Mouse (Mus musculus) kidney, adult 2 months (tissue): ENCODE measurements around the gene Plcd3. TPM values are rescaled to one million over a fixed set of nuclear protein-coding genes. Genes with fewer than 3 reads are reported as not detected.

Experiments used
- DNase-seq: peaks from one replicate; pipeline ENCODE4 v3.0.0; 2021
- H3K27ac ChIP-seq: fragments of 200-500 bp; 2 replicates; pipeline ENCODE4 v1.5.1; 2012; ENCODE audit warnings: low read depth, low read length, control low read depth, inconsistent platforms; ENCODE audit not compliant: insufficient read depth
- H3K27me3 ChIP-seq: fragments of 200-500 bp; replicated peaks from 2 replicates; pipeline ENCODE4 v1.6.1; 2012; ENCODE audit warnings: mild to moderate bottlenecking, moderate library complexity, low read length, inconsistent platforms; ENCODE audit not compliant: control insufficient read depth, insufficient read depth
- H3K36me3 ChIP-seq: fragments of 200-500 bp; 2 replicates; pipeline ENCODE4 v1.6.1; 2012; ENCODE audit warnings: mild to moderate bottlenecking, moderate library complexity, low read length, inconsistent platforms; ENCODE audit not compliant: control insufficient read depth, insufficient read depth
- H3K4me1 ChIP-seq: fragments of 200-500 bp; 2 replicates; pipeline ENCODE4 v1.6.1; 2011; ENCODE audit warnings: low read length; ENCODE audit not compliant: control insufficient read depth, insufficient read depth
- H3K4me3 ChIP-seq: fragments of 200-500 bp; 2 replicates; pipeline ENCODE4 v1.5.1; 2011; ENCODE audit warnings: mild to moderate bottlenecking, low read depth, low read length, control low read depth; ENCODE audit not compliant: insufficient read depth
- CTCF ChIP-seq: fragments of 200-500 bp; conservative IDR thresholded peaks from 2 replicates; pipeline ENCODE4 v1.5.1; 2011; ENCODE audit warnings: low read depth, mild to moderate bottlenecking, control low read depth, low read length, moderate library complexity, mixed read lengths; ENCODE audit not compliant: insufficient read depth, insufficient read length
- POLR2A ChIP-seq: fragments of 200-500 bp; IDR thresholded peaks from one replicate; pipeline ENCODE4 v1.6.1; 2011; ENCODE audit warnings: low read depth, low read length, control low read depth
- WGBS: fragments of 180-500 bp; shearing (Covaris S2); methylation state at CpG from one replicate; pipeline ENCODE4 v1.1.7; 2018; 5-methylcytosine and 5-hydroxymethylcytosine counted together
- polyA plus RNA-seq: library from polyadenylated mRNA; depleted of rRNA; stranded (reverse); fragments of >200 nt; gene quantifications from 2 replicates; pipeline ENCODE4 v1.2.3, GENCODE M21; 2012

Gene Plcd3
- polyA plus RNA-seq, 1 experiment = 14.9 TPM

DNA sequence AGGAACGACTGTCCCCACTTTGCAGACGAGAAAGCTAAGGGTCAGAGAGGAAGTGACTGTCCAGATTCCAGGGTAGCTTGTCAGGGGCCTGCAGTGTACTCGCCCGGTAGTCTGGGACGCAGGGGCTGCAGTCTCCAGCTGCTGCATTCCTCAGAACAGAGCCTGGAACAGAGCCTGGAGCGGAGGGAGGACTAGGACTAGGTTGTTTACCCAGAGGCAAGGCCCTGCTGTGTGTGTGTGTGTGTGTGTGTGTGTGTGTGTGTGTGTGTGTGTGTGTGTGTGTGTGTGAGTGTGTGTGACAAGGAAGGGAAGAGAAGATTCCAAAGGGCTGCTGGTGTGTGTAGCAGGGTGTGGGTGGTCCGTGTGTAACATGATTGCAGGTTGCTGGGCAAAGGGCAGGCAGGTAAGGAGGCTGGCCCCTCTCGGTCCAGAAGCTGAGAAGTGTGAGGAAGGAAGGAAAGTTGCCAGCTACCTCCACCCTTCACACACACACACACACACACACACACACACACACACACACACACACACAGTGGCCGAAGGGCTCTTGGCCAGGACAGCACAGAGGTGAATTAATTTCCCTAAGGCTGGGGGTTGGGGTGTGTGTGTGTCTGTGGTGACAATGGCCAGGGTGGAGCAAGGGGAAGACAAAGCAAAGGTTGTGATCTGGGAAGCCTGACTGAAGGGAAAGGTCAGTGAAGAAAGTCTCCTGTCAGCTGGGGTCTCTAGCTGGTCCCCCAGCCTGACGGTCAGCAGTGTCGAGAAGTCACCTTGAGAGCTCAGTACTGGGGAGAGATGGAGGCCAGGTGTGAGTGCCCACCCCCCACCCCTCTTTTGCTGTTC lies 39.9 kb upstream of the Plcd3 start:
- Histone ChIP-seq H3K36me3 (no peaks in the 10 kb centered on the region), H3K4me3 (no peak overlapping the region), H3K27ac (peak overlapping the region; percentile 94), H3K4me1 (peaks cover 24% of the 10 kb centered on the region), H3K27me3 (no peaks in the 10 kb centered on the region)
- DNase-seq = peak; percentile 86
- TF ChIP-seq POLR2A = no peak
- TF ChIP-seq CTCF = no peak
- 9% methylated on average over 10 of the region's 11 CpGs for WGBS

DNA sequence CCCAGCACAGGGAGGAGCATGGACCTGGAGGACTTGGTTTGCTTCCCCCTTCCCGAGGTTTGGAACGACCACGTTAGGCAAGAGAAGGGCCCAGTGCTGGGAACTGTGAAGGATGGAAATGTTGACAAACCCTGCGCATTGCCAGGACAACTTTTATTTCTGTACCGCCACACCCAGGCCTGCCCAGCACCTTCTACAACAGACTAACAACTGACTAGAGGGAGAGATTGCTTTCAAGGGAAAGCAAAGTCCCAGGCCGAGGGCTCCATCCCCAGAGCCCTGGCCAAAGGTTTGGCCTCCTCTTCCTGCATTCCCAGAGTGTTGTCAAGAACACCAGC lies 39.3 kb upstream of the Plcd3 start:
- H3K27me3 ChIP-seq = no peaks in the 10 kb centered on the region
- H3K4me3 ChIP-seq = no peak overlapping the region
- H3K36me3 ChIP-seq = no peaks in the 10 kb centered on the region
- DNase-seq = no peak
- no peak for TF ChIP-seq CTCF
- no peak for TF ChIP-seq POLR2A
- peaks cover 24% of the 10 kb centered on the region for H3K4me1 ChIP-seq
- H3K27ac ChIP-seq = peak overlapping the region; percentile 94
- 26% methylated on average over 6 of the region's 6 CpGs for WGBS

DNA sequence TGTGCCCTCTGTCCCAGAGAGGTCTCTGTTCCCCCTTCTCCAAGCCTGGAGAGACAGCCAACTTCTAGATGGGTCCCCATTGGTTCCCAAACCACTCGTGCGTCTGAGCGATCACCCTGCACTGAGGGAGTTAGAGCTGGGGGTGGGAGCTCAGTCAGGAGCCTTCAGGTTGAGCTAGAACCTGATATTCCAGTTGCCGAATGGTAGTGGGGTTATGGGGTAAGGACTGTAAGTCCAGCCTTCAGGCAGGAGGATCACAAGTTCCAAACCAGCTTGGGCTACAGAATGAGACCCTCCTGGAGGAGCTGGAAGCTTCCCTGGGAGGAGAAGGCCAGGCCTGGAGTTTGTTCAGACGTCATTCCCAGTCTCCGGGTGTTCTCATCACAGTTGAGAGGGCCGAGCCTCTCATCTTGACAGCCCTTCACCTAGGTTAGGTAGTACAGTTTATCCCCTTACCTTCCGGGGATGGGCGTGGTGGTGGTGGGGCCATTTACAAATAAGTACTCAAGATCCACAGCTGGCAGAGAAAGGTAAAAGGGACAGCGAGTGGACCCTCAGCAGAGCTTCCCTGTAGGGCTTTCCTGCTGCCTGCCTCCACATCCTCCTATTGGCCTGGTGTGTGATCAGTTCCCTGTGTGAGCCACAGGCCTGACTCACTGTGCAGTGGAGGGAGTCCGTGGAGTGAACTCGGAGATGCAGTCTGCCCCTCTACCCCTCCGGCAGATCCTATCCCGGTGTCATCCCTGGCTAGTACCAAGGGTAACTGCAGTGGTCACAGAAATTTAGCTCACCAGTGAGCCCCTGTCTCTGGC lies 38.7 kb upstream of the Plcd3 start:
- no peak for DNase-seq
- Histone ChIP-seq H3K4me1 (peaks cover 24% of the 10 kb centered on the region), H3K4me3 (no peak overlapping the region), H3K27ac (peak overlapping the region; percentile 94; the same call in 1 of the 2 replicates), H3K27me3 (no peaks in the 10 kb centered on the region), H3K36me3 (no peaks in the 10 kb centered on the region)
- 85% methylated on average over 14 of the region's 14 CpGs for WGBS
- TF ChIP-seq POLR2A (no peak), CTCF (no peak)

DNA sequence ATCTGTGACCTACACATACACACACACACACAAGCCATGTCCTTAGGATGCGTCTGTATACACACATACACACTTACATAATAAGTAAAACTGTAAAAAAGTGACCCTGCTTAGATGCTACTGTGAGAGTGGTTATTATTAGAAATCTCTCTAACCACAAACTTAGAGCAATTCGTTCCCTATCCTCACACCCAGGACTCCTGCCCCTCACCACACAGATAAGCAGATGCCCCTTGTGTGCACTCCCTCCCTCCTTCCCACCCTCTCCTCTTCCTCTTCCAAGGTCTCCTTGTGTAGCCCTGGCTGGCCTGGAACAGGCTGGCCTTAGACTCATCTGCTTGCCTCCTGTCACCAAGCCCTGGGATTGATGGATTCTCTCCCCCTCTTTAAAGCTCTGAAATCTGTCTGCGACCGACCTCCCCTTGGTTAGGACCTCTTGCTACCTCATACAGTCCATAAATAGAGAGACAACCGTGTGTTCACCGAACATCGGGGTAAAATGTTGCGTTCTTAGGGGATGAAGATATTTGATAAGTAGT lies 34.6 kb upstream of the Plcd3 start:
- DNase-seq = no peak
- Histone ChIP-seq H3K27ac (no peak overlapping the region), H3K4me1 (peaks cover 14% of the 10 kb centered on the region), H3K4me3 (no peak overlapping the region), H3K36me3 (no peaks in the 10 kb centered on the region), H3K27me3 (no peaks in the 10 kb centered on the region)
- WGBS = 82% methylated on average over 8 of the region's 8 CpGs
- TF ChIP-seq POLR2A (no peak), CTCF (no peak)

DNA sequence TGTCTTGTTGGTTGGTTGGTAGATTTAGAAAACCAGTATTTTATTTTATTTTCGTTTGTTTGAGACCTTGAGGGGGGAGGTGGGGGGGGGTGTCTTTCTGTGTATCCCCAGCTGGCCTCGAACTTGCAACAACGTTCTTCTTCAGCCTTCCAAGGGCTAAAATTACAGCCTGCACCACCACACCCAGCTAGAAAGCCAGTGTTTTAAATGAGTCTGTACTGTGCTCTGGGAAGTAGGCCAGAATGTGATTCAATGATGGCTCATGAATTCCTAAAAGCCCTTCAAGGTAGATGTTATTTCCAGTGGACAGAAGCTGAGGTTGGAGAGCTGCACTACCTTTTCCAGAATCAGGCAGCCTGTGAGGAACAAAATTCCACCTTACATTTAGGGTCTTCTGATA lies 32.8 kb upstream of the Plcd3 start:
- no peak for TF ChIP-seq POLR2A
- no peak for TF ChIP-seq CTCF
- H3K4me1 ChIP-seq = peaks cover 12% of the 10 kb centered on the region
- H3K27me3 ChIP-seq = no peaks in the 10 kb centered on the region
- no peaks in the 10 kb centered on the region for H3K36me3 ChIP-seq
- DNase-seq = peak; percentile 34
- no peak overlapping the region for H3K4me3 ChIP-seq
- 54% methylated on average over 3 of the region's 3 CpGs for WGBS
- no peak overlapping the region for H3K27ac ChIP-seq

DNA sequence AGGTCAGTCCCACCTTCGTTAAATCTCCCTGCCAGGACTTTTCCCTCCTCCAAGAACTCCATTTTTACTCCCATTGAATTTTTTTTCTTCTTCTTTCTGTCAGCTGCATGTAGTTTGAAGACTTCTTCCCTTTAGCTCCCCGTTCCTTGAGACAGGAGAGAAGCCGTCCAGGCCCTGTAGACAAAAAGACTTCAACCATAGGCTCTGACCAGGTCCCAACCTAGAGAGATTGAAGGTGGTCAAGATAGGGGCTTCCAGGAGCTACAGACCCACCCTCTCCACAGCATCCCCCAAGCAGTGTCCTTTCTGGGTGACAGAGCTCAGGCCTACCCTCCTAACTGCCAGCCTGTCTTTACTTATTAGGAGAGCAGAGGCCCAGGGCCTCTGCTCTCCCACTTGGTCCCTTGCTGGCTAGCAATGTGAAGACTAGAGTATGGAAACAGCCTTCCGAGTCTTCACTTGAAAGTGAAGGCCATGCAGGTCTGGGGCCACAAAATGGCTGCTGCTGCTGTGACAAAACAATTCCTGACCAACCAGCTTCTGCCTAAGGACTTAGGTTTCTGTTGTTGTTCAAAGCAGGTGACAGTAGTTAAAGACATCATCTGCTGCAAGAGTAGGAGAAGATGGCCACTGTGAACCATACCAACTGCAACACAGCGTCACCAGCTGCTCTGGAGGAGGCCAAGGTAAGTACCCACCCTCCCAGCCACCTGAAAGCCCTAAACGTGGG lies 32.2 kb upstream of the Plcd3 start:
- H3K27ac ChIP-seq = peak overlapping the region; percentile 74
- H3K27me3 ChIP-seq = no peaks in the 10 kb centered on the region
- 57% methylated on average over 6 of the region's 6 CpGs for WGBS
- no peak for DNase-seq
- TF ChIP-seq POLR2A (no peak), CTCF (no peak)
- H3K4me1 ChIP-seq = peaks cover 12% of the 10 kb centered on the region
- no peaks in the 10 kb centered on the region for H3K36me3 ChIP-seq
- H3K4me3 ChIP-seq = peak overlapping the region; percentile 36; the same call in 1 of the 2 replicates
